Mouse (Mus musculus): Measurements from ENCODE around the gene Optn. TPM values are rescaled to one million over a fixed set of nuclear protein-coding genes. Genes with fewer than 3 reads are reported as not detected.

Gene Optn
- total RNA-seq, 2 experiments from 2014 or later = 17.2 to 18.5 TPM

DNA sequence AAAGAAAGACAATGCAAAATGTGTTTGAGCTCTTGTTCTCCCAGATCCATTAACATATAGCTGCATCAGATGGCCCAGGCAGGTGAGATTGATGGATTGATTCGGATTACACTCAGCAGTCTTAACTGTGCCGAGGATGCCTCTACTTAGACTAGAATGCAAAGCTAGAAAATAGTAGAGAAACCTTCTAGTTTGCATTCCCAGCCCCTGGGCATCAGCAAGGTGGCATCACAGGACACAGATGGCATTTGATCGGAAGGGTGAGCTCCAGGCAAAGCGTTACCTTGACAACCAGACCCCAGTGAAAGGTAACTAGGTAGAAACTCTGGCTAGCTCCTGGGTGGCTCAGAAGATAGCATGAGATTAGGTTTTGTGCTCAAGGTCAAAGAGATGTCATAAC, 396 bp upstream of the Optn start:
- no peak for DNase-seq (ENCODE audit: low spot score in 2 of 2)
- intact Hi-C loops (cut with DNase I) = no loop called here

DNA sequence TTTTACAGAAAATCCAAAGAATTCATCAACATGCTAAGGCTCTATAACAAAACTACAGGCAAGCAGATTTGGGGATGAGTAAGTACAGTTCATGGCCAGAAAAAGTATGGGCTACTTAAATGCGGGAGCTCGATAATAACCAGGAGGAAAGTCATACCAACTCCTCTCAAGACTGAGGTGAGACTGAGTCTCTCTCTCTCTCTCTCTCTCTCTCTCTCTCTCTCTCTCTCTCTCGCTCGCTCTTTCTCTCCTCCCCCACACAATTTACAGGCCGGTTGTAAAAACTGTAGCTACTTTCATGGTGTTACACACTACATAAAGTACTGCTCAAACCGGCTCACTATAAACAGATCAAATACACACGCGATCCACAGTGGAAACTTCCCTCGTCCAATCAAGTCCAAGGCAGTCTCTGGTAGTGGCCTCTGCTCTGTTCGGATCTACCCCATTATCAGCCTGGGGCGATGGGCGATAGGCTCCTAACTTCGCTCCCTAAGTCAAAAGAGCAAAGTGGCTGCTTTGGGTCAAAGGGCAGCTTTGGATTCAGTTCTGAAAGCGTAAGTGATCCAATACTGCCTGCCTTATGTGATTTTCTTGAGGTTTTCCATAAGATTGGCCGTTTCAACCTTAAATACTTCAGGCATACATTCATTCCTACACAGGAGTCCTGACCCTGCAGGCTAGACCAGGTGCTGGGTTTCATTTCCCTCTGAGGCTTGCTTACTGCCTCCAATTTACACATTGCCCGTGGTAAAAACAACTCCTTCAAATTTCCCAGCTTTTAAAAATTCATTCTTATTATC, 1.2 kb downstream of the Optn start:
- no peak for DNase-seq (ENCODE audit: low spot score in 2 of 2)
- intact Hi-C loops (cut with DNase I) = no loop called here

DNA sequence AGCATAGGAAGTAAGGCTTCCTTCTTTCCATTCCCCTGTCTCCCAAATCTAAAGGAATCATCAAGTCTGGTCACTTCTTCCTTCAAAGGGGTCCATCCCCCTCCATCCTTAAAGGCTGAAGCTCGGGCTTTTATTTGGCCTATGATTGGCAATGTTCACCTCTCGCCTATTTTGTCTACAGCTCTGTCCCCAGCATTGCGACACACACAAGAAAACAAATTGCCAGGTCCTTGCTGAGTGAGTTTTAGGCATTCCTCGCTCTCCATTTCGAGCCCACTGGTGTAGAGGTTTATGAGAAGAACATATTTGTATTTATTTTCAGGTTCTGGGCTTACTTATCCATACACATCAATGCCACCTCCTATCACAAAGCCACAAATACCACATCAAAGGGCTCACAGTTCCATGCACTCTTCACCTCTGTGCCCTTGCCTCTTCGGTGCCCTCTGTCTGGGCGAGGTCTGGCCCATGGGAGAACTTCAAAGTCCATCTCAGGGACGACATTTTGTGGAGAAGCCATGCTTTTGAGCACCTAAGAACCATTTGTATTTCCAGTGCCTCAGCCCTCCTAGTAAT, 2.6 kb downstream of the Optn start:
- DNase-seq (ENCODE audit: low spot score in 2 of 2) = no peak
- intact Hi-C loops (cut with DNase I) = no loop called here

DNA sequence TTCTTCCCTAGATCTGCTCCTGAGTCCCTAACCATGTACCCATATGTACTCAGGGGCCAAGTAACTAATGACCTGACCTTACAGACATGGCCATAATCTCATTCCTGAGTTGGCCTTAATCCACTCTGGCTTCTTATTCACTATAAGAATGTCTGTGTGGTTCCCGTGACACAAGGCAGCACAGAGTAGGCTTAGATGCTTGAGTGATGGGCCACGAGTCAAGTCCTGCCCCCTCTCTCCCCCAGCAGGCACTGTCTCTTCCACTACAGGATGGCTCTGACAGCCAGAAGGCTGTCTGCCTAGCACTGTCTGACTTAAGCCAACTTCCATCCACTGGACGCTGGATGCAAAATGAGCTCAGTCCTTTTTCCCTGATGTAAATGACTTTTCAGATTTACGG, 3.9 kb downstream of the Optn start:
- no peak for DNase-seq (ENCODE audit: low spot score in 2 of 2)
- intact Hi-C loops (cut with DNase I) = no loop called here

DNA sequence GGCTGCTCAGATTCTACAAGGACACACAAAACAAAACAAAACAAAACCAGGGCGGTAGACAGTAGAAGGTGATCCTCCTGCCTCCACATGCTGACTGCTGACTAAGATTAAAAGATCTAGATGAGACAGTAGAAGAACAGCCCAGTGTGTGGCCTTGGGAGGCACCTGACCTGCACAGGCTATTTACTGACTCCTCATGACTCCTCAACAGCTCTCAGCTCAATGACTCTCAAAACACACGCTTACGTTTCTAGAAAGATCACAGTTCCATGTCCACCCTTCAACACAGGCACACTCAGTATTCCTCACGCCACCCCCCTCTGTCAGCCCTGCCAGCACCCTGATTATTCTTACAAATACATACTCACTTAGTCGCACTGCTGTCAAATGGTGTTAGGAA, 5.4 kb downstream of the Optn start:
- intact Hi-C loops (cut with DNase I) = no loop called here
- no peak for DNase-seq (ENCODE audit: low spot score in 2 of 2)

DNA sequence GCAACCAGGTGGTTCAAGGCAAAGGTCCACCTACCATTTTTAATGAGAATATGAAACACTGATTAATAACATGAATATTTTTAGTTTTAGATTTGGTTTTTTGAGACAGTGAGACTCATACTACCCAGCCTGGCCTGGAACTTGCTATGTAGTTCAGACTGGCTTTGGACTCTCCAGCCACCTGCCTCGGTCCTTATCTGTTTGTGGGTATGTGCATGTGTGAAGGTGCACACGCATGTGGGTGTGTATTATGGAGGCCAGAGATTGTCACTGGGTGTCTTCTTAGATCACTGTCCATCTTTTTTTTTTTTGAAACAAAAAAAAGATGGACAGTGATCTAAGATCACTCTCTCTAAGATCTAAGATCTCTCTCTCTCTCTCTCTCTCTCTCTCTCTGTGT, 13.3 kb downstream of the Optn start:
- intact Hi-C loops (cut with DNase I) = no loop called here
- DNase-seq (ENCODE audit: low spot score in 2 of 2) = no peak

DNA sequence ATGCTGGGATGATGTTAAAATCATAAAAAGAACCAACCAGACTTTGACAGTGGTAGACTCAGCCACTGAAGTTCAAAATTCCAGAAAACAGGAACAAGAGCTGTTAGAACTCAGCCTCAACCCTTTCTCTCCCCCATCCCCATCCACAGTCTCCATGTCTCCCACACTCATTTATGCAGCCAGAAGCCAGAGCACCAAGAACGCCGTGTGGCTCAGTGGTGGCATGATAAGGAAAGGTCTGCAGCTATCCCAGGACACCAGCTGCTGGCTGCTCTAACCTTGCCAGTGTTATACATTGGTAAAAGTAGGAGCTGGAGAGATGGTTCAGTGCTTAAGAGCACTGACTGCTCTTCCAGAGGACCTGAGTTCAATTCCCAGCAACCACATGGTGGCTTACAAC, 16.8 kb downstream of the Optn start:
- intact Hi-C loops (cut with DNase I) = no loop called here
- no peak for DNase-seq (ENCODE audit: low spot score in 2 of 2)

DNA sequence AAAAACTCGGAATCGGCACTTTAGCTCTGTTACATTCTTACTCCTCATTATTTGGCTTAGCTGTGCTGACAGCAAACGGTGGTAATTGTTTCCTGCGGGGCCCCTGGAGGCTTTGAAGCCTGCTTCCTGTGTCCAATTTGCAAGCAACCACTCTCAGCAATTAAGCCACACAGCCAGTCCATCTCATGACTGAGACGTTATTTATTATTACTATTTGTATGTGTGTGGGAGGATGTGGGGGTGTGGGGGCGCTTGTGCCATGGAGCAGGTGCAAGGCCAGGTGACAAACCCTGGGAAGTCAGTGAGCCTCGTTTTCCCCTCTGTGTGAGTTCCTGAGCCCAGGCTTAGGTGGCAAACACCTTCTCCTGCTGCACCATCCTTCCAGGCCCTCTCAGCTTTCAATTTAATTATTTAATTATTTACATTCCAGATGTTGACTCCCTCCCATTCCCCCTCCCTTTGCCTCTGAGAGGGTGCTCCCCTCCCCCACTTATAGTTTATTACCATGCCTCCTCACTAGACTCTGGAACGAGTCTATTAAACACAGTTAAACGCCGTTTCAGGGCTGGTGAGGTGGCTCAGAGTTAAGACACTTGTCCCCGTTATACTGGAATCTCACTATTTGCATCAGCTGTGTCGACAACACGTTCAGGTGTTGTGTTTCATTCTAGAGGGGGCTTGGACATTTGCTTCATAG, 18.4 kb downstream of the Optn start:
- DNase-seq (ENCODE audit: low spot score in 2 of 2) = no peak
- intact Hi-C loops (cut with DNase I) = no loop called here

DNA sequence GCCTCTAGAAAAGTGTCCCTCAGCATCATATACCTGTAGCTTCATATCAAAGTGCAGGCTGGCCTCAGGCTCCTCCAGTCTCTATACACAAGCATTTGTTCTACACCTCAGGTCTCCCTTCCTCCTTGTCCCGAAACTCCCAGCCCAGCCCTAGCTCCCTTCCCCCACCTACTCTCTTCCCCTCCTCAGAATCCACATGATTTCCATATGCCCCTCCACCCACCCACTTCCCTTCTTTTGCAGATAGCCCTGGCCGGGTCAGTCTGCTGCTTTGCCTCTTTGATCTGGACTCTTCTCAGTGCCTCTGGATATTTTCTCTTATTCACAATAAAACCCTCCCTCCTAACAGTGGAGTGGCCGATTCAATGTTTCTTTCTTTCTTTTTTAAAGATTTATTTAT, 19.5 kb downstream of the Optn start:
- DNase-seq (ENCODE audit: low spot score in 2 of 2) = no peak
- intact Hi-C loops (cut with DNase I) = no loop called here

DNA sequence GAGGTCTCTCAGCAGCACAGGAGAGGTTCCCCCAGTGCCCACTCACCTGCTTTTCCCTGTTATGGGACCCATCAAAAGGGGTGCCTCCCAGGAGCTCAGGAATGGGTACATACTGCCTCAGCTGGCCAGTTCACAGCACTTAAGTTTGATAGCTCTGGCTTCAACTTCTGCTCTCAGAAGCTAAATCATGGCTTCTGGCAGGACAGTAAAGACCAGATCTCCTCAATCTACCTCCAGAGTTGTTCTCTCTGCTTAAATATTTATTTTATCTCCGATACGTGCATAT, 20.4 kb downstream of the Optn start:
- intact Hi-C loops (cut with DNase I) = no loop called here
- no peak for DNase-seq (ENCODE audit: low spot score in 2 of 2)

DNA sequence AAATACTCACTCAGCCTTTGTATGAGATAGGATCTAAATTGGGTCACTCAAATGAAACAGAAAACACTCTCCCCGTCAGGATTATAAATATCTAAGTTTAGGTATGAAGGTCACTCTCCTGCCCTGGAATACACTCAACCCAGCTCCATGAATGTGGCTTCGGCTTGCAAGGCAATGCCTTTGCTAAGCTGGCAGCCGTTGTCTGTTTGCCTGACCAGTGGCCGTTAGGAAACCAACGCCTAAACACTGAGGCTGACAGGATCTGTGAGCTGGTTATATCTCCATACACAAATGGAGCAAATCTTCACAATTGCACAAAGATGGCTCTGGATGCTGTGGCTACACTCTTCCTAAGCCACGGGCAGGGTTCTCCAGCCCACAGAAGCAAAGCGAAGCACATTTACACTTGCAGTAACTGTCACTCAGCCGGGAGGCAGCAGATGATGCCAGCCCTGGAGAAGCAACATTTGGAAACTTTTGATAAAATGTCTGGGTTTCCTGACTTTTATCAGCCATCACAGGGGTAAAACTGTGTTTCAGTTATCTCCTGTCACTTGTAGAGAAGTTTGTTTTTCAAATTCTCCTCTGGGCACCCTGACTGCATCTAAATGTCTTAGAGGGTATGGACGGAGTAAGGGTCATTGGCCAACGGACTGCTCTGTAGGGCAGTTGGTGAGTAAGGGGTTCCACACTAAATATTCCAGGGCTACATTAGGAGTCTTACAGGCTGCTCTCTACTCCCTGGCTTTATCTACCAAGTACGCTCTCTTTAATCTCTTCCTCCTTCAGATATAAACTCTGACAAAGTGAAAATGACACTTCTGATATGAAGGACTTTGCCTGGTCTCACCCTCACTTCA, 21.0 kb downstream of the Optn start:
- intact Hi-C loops (cut with DNase I) = no loop called here
- DNase-seq (ENCODE audit: low spot score in 2 of 2) = no peak

DNA sequence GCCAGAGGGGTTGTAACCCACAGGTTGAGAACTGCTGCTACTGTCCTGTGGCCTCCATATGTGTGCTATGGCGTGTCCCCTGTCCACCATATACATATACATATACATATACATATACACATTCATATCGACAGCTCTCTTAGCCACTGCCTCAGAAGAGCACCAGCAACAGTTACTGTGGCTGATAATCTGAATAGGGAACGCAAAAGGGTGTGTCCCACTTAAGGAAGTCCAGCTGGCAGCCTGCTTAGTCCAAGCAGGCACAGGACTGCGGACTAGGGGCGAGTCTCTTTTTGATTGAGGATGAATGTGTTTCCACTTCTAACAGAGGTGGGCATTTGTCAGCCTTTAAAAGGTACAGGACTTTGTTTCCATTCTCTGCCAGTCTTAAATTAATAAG, 22.0 kb downstream of the Optn start:
- intact Hi-C loops (cut with DNase I) = no loop called here

DNA sequence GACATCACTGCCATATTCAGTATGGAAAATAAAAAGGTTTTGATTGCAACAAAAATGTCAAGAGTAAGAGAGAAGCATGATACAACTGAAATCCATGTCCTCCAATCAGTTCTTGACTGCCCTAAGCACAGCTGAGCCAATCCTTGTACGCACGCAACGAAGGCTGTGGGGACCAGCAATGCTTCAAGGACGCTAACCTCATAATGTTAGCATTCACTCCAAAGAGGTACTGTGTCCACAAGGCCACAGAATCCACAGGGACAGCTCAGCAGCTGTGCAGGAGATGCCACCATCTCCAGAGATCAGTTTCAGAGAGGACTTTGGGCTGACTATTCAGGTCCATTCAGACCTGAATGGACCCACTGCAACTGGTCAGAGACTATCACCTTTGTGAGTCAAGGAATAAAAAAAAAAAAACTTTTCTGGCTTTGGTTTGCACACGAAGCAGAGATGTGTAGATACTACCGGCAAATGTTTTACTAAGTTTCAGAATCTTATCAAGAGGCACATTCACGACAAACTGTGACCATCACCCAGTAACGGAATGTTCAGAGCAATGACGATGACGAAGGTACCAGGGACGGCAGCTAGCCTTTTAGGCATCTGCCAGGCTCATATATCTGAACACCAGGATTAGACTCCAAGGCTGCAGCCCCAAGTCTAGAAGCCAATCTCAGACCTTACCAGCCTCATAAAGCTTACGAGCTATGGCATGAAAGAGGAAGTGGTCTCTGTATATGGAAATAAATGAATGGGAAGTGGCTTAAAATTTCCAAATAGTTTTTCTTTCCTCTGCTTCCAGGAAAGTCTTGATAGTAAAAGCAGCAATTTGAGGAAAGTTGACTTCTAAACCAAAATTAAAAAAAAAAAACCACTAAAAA, 23.3 kb downstream of the Optn start:
- DNase-seq (ENCODE audit: low spot score in 2 of 2) = no peak
- intact Hi-C loops (cut with DNase I) = no loop called here

More for the DNA sequence above, 22.0 kb downstream of the Optn start:
- no peak for DNase-seq (ENCODE audit: low spot score in 2 of 2)

DNA sequence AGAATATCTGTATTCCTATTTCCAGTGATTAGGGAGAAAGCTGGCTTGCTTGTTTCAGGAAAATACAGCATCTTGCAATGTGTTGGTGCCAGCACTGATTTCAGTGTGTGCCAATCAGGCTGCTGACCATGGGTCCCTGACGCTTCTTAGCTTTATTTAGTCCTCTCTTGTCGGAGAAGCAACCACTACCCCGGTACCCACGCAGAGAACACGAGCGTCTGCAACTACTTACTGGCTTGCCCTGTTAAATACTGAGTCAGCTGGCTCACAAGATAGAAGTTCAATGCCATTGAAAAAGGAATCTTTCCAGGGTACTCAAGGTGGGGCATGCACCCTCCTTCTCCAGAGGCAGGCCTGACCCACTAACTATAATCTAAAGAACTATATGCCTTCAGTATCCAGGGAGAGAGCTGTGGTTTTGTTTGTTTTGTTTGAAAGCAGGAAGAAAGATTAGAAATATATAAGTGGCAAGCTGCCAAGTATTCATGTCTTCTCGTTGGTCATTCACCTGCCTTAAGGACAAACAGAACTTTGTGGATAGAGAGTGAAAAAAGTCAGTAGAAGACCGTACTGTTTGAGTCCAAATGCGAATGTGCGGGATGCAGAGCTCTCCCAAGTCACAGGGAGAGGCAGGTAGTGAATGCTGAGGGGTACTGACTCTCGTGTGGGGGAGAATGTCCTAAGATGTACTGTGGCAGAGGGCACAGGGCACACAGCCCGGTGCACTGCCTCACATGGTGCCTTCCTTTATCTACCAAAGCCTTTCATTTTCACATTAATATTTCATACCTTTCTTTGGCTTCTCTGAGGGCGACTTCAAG, 24.3 kb downstream of the Optn start:
- DNase-seq (ENCODE audit: low spot score in 2 of 2) = no peak
- intact Hi-C loops (cut with DNase I) = no loop called here

DNA sequence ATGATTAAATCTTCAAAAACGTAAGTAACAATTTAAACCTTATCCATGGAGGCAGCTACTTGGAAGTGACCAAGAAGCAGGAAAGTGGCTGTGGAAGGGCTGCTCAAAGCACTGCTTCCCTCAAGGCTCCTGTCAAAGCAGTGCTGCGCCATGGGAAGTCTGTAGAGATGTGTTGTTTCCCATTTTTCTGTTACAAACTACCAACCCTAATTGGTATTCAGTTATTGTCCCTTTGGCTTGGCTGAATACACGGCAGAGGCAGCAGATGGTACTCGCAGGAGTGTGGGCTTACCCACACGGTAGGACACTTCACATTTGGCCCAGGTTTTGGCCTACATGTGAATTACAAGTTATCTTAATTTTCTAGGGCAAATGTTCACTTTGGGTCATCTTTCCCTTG, 25.5 kb downstream of the Optn start:
- no peak for DNase-seq (ENCODE audit: low spot score in 2 of 2)
- intact Hi-C loops (cut with DNase I) = no loop called here

DNA sequence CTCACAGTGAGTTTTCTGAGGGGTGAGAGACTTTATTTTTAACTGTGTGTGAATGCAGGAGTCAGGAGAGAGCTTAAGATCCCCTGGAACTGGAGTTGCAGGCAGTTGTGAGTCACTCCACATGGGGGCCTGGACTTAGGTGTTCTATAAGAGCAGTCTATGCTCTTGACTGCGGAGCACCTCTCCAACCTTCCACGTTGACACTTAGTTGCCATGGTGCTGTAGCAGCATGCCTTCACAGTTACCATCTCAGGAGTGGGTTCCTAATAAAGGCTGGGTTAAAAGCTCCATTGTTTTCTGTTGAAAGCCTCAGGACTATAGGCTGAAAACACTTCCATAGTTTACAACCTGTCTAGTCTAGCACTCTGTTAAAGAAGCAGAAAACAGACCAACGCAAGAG, 26.5 kb downstream of the Optn start:
- DNase-seq (ENCODE audit: low spot score in 2 of 2) = no peak
- intact Hi-C loops (cut with DNase I) = no loop called here

DNA sequence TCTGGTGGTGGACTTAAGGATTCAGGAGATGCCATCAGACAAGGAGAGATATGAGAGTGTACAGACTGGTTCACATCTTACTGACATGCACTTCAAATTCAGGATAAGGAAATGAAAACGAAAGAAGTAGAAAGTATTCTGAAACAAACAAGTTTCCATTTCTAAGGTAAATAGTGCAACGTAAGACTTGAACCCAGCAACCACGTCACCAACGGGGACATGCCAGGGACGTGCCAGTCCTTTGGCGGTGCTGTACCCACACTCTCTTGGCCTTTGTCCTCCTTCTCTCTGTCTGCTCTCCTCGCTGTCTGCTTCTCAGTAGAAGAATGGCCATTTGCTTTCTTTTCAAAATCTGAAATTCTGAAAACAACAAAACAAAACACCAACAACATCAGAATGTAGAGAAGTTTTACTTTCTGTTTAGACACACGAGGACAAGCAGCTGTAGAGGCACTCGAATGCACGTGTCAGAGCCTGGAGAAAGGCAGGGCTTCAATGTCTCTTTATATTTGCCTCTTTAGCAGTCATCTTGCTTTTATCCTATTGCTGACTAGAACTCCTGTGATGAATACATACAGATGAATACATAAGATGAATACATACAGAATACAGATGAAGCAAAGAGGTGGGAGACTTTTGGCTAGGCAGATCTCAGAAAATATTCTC, 27.3 kb downstream of the Optn start:
- no peak for DNase-seq (ENCODE audit: low spot score in 2 of 2)
- intact Hi-C loops (cut with DNase I) = no loop called here

DNA sequence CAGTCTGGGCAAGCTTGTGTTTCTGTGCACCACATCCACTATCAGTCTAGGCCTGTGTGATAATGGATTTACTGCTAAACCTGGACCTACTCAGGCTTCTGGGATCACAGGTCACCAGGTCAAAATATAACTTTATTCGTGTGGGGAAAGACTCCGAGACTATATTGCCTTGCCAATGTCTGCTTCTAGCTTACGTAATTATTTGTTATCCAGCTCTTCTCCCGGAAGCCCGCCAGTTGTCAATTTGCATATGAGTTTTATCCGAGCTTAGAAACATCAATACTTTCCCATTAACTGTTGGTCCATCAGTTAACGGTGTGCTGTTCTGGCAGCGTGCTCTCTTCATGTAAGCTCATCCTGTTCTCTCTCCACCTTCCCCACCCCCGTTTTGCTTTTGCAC, 28.6 kb downstream of the Optn start:
- no peak for DNase-seq (ENCODE audit: low spot score in 2 of 2)
- intact Hi-C loops (cut with DNase I) = no loop called here

Data from left cerebral cortex, postnatal 36 days (tissue).